Mouse (Mus musculus) kidney, postnatal 36 days (tissue): Measurements from ENCODE around the gene Gm20825.
"Not testable (repeated sequence)": the region's sequence is repeated elsewhere in the genome, so short reads cannot be mapped to it uniquely, and the experiment has no call there.

Experiments used
- DNase-seq, 2 experiments: peaks; one replicate each; pipeline ENCODE4 v3.0.0; 2021 to 2022; ENCODE audit warnings: mixed read lengths in 2 of 2

Gm20825 gene

DNA sequence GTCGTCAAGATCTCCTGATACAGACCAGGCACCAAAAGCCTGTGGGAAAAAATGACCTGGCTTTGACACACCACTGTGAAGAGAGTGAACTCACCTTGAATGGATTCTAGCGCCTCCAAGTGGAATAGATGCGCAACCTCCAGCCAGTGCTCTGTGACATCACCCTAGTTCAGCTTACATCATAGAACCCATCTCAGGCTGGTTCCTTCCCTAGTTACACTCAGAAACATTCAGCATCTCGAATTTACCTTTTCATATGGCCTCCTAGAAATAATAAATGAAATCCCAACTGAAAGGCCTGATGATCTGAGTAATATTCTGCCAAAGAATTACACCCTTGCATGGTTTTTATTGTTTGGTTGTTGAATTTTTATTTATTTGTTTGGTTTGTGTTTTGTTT lies at the start of gene Gm20825:
Gene Gm20825 (minus strand): TSS at position 101 of the 400 bp plus-strand sequence.
- not testable (repeated sequence) for DNase-seq
